Mouse (Mus musculus): ENCODE data around the gene Mfsd11.

DNA sequence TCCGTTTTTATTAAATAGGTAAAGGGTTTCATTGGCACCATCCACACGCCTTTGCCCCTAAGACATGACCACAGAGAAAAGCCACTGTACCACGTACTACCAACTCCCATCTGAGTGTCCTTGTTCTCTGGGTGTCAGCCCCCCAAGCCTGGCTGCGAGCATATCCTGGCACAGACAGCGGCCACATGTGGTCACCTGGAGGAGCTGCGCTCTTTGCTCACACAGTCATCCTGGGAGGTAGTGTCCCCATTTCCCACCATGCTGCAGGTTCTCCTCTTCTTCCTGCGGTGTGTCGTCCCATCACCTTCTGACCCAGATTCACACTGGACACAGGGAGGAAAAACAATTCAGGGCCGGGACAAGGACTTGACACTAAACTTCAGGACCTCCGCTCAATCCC, 14.8 kb upstream of the Mfsd11 start:
- TF ChIP-seq CTCF (IDR thresholded peaks at IDR 0.05; ENCODE audit: extremely low read depth, insufficient read depth, low read length) (no peak), POLR2A (IDR thresholded peaks at IDR 0.05; ENCODE audit: extremely low read depth, insufficient read depth, low read length) (no peak)

Measured in cortical plate, adult 2 months (tissue).